Mouse (Mus musculus) kidney, postnatal 25 days (tissue): ENCODE measurements around the gene Gal3st2b.
"Not testable (repeated sequence)": the region's sequence is repeated elsewhere in the genome, so short reads cannot be mapped to it uniquely, and the experiment has no call there.

Experiments used
- DNase-seq, 2 experiments: peaks; one replicate each; pipeline ENCODE4 v3.0.0; 2021; ENCODE audit warnings: mixed read lengths in 2 of 2

The Gal3st2b gene

GRCm38 (mm10) chr1:93918011-93918410, at the start of gene Gal3st2b:
Gal3st2b (plus strand) TSS chr1:93918311.
- not testable (repeated sequence) for DNase-seq

- DNase-seq = not testable (repeated sequence)
These were observed 46.5 kb upstream of the Gal3st2b start for GRCm38 (mm10) chr1:93871594-93872105.

GRCm38 (mm10) chr1:93874405-93874804, 43.7 kb upstream of the Gal3st2b start:
- DNase-seq = not testable (repeated sequence)

- DNase-seq = not testable (repeated sequence)
These were observed 36.3 kb upstream of the Gal3st2b start for GRCm38 (mm10) chr1:93881778-93882177.

- DNase-seq = peak; percentile 11 to 30
These were observed 27.2 kb upstream of the Gal3st2b start for GRCm38 (mm10) chr1:93890936-93891335.

GRCm38 (mm10) chr1:93897395-93897794, 20.7 kb upstream of the Gal3st2b start:
- not testable (repeated sequence) for DNase-seq

- DNase-seq = not testable (repeated sequence)
These were observed 16.8 kb upstream of the Gal3st2b start for GRCm38 (mm10) chr1:93901291-93901690.

- DNase-seq = not testable (repeated sequence)
These were observed 11.4 kb upstream of the Gal3st2b start for GRCm38 (mm10) chr1:93906690-93907089.

GRCm38 (mm10) chr1:93908977-93909586, 9.0 kb upstream of the Gal3st2b start:
- DNase-seq = not testable (repeated sequence)

- not testable (repeated sequence) for DNase-seq
These were observed 6.2 kb upstream of the Gal3st2b start for GRCm38 (mm10) chr1:93911877-93912276.

- not testable (repeated sequence) for DNase-seq
These were observed 951 bp upstream of the Gal3st2b start for GRCm38 (mm10) chr1:93917160-93917559.

- DNase-seq = not testable (repeated sequence)
These were observed 664 bp downstream of the Gal3st2b start for GRCm38 (mm10) chr1:93918775-93919174.

GRCm38 (mm10) chr1:93919321-93919720, 1.2 kb downstream of the Gal3st2b start:
- DNase-seq = peak in 1 of 2 experiments; percentile 26

GRCm38 (mm10) chr1:93922609-93923008, 4.5 kb downstream of the Gal3st2b start:
- DNase-seq = not testable (repeated sequence)

- not testable (repeated sequence) for DNase-seq
These were observed 5.0 kb downstream of the Gal3st2b start for GRCm38 (mm10) chr1:93923098-93923497.

- DNase-seq = not testable (repeated sequence)
These were observed 17.3 kb downstream of the Gal3st2b start for GRCm38 (mm10) chr1:93935378-93935777.

- not testable (repeated sequence) for DNase-seq
These were observed 19.7 kb downstream of the Gal3st2b start for GRCm38 (mm10) chr1:93937807-93938206.

GRCm38 (mm10) chr1:93938415-93938814, 20.3 kb downstream of the Gal3st2b start:
- DNase-seq = not testable (repeated sequence)

GRCm38 (mm10) chr1:93949087-93949486, 31.0 kb downstream of the Gal3st2b start:
- DNase-seq = not testable (repeated sequence)

GRCm38 (mm10) chr1:93966489-93966888, 48.4 kb downstream of the Gal3st2b start:
- not testable (repeated sequence) for DNase-seq

GRCm38 (mm10) chr1:93970380-93970779, 52.3 kb downstream of the Gal3st2b start:
- not testable (repeated sequence) for DNase-seq

- not testable (repeated sequence) for DNase-seq
These were observed 52.7 kb downstream of the Gal3st2b start for GRCm38 (mm10) chr1:93970797-93971196.

GRCm38 (mm10) chr1:93975764-93976163, 57.7 kb downstream of the Gal3st2b start:
- not testable (repeated sequence) for DNase-seq

GRCm38 (mm10) chr1:93978287-93978686, 60.2 kb downstream of the Gal3st2b start:
- not testable (repeated sequence) for DNase-seq
